Mouse (Mus musculus): ENCODE data around the gene Atp6v1g2.

The Atp6v1g2 gene

GRCm38 (mm10) chr17:35254241-35255098, 21.0 kb downstream of the Atp6v1g2 start:
- DNase-seq (ENCODE audit: low spot score in 2 of 2), result peak in 1 of 2 experiments; percentile 32

DNA sequence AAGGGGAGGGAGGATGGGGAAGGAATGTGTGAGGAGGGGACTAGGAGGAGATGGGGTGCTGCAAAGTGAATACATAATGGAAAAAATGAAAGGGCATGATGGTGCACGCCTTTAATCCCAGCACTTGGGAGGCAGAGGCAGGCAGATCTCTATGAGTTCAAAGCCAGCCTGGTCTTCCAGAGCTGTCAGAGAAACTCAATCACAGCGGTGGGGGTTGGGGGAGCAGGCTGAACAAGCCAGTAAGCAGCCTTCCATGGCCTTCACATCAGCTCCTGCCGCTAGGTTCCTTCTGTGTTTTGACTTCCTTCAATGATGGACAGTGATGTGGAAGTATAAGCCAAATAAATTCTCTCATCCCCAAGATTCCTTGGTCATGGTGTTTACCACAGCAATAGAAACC, 21.8 kb downstream of the Atp6v1g2 start:
- no peak for DNase-seq (ENCODE audit: low spot score in 2 of 2)

GRCm38 (mm10) chr17:35255704-35256103, 22.2 kb downstream of the Atp6v1g2 start:
- DNase-seq (ENCODE audit: low spot score in 2 of 2), result no peak

DNA sequence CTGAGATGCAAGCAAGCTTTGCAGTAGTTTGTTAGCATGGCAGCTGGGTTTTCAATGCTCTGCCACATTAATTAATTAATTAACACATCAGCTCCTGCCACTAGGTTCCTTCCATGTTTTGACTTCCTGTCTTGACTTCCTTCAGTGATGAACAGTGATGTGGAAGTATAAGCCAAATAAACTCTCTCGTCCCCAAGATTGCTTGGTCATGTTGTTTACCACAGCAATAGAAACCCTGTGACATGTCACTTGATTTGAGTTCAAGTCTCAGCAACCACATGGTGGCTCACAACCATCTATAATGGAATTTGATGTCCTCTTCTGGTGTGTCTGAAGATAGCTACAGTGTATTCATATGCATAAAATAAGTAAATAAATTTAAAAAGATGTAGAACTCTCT, 23.9 kb downstream of the Atp6v1g2 start:
- no peak for DNase-seq (ENCODE audit: low spot score in 2 of 2)

DNA sequence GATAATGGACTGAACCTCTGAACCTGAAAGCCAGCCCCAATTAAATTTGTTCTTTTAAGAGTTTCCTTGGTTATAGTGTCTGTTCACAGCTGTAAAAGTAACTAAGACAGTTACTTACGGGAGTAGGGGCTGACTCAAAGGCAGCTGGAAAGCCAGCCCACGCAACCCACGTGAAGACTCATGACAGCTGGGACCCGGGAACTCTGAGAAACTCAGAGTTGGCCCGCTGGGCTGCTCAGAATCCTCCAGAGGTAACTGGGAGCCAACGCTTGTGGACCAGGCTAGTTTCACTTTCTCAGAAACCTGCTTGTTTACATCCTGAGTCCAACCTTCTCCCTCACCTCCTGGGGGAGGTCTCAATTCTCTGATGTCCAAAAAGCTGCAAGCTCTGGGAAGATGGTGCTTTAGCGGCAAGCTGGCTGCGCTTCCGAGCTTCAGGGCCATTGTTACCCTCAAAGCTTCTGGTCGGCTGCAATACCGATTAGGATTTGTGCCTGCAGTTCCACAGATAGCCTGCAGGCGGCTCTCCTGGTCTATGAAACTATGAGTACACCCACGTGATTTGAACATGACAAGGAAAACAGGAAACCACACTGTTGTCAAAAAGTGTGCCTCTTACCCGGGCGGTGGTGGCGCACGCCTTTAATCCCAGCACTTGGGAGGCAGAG, 24.5 kb downstream of the Atp6v1g2 start:
- peak; percentile 84 to 92 for DNase-seq (ENCODE audit: low spot score in 2 of 2)

- no peak for DNase-seq (ENCODE audit: low spot score in 2 of 2)
Measured at GRCm38 (mm10) chr17:35258492-35259478, 25.3 kb downstream of the Atp6v1g2 start.

- DNase-seq (ENCODE audit: low spot score in 2 of 2), result no peak
Measured at GRCm38 (mm10) chr17:35259621-35260020, 26.2 kb downstream of the Atp6v1g2 start.

- no peak for DNase-seq (ENCODE audit: low spot score in 2 of 2)
Measured at GRCm38 (mm10) chr17:35261651-35262050, 28.2 kb downstream of the Atp6v1g2 start.

DNA sequence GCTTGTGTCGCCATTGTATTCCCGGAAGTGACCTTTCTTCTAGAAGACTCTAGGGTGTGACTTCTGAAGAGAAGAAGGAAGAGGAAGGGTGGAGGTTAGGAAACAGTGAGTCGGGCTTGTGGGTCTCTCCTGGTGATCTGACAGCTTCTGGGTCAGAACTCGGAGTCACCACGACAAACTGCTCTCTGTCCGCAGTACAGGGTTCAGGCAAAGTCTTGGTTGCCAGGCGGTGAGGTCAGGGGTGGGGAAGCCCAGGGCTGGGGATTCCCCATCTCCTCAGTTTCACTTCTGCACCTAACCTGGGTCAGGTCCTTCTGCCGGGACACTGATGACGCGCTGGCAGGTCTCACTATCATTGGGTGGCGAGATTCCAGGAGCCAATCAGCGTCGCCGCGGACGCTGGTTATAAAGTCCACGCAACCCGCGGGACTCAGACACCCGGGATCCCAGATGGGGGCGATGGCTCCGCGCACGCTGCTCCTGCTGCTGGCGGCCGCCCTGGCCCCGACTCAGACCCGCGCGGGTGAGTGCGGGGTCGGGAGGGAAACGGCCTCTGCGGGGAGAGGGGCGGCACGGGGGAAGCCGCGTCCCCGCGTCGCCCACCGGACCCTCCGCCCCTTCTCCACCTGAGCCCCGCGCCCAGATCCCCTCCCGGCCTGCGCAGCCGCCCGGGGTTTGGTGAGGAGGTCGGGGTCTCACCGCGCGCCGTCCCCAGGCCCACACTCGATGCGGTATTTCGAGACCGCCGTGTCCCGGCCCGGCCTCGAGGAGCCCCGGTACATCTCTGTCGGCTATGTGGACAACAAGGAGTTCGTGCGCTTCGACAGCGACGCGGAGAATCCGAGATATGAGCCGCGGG, 29.4 kb downstream of the Atp6v1g2 start, which contains the start of gene H2-D1:
TSS of gene H2-D1 (plus strand) at position 67 of the 859 bp plus-strand sequence.
- peak; percentile 85 to 99 for DNase-seq (ENCODE audit: low spot score in 2 of 2)

GRCm38 (mm10) chr17:35263523-35263883, 30.0 kb downstream of the Atp6v1g2 start:
- DNase-seq (ENCODE audit: low spot score in 2 of 2), result no peak

DNA sequence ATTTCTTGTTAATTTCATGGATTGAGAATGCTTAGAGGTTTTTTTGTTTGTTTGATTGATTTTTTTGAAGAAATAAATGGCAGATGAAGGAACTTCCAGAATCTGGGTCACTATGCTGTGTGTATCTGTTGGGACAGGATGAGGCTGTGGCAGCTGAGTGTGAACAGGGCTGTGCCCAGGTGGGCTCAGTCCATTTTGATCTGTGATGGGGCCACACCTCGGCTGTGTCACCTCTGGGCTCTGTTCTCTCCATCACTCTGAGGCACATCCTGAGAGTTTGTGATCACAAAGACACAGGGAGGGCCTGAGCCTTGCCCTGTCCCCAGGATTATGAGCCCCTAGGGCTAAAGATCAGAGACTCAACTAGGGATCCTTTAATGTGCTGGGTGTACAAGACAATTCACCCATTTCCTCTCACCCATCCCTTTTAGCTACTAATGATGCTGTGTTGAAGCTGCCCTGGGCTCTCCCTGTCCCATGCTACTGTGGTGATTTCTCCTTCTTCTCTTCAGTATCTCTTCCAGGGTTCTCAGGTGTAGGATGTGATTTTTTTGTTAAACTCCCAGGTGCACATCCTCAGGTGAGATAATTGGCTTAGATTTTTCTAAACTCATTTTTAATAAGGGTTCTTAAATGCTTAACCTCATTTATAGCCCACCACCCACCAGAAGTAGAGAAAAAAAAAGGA, 34.1 kb downstream of the Atp6v1g2 start:
- DNase-seq (ENCODE audit: low spot score in 2 of 2), result no peak

DNA sequence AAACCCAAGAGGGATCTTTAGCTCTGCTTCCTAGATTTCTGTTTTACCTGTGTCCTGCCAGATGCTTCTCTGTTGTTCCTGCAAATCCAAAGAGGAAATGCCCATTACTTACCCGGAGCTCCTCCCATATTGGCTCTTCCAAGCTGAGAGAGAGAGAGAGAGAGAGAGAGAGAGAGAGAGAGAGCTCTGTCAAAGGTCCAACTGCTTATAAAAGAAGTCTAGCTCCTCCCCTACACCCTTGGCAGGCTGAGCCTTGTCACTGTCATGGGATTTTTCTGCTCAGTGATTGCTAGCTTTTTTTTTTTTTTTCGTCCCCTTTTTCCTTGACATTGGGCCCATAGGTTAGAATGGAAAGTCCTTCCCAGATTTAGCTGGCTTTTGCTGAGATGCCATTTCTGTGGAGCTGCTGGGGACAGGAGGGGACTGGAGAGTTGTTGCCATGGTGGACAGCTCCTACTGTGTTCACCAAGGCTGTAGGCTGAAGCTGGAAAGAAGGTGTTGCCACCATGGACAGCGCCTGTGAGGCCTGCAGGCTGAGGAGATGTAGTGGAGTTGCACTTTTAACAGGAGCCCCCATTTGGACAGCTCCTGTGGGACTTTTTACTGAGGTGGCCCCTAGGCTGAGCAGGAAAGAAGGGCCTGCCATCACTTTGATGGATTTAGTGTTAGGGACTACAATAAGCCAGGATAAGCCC, 36.3 kb downstream of the Atp6v1g2 start:
- DNase-seq (ENCODE audit: low spot score in 2 of 2), result no peak

- no peak for DNase-seq (ENCODE audit: low spot score in 2 of 2)
Measured at GRCm38 (mm10) chr17:35272249-35272648, 38.8 kb downstream of the Atp6v1g2 start.

- DNase-seq (ENCODE audit: low spot score in 2 of 2), result peak; percentile 67 to 90
Measured at GRCm38 (mm10) chr17:35274770-35275169, 41.3 kb downstream of the Atp6v1g2 start.

- DNase-seq (ENCODE audit: low spot score in 2 of 2), result no peak
Measured at GRCm38 (mm10) chr17:35276304-35276864, 42.9 kb downstream of the Atp6v1g2 start.

- no peak for DNase-seq (ENCODE audit: low spot score in 2 of 2)
Measured at GRCm38 (mm10) chr17:35278049-35278448, 44.6 kb downstream of the Atp6v1g2 start.

GRCm38 (mm10) chr17:35278957-35279688, 45.7 kb downstream of the Atp6v1g2 start:
- no peak for DNase-seq (ENCODE audit: low spot score in 2 of 2)

- no peak for DNase-seq (ENCODE audit: low spot score in 2 of 2)
Measured at GRCm38 (mm10) chr17:35280276-35280675, 46.8 kb downstream of the Atp6v1g2 start.

DNA sequence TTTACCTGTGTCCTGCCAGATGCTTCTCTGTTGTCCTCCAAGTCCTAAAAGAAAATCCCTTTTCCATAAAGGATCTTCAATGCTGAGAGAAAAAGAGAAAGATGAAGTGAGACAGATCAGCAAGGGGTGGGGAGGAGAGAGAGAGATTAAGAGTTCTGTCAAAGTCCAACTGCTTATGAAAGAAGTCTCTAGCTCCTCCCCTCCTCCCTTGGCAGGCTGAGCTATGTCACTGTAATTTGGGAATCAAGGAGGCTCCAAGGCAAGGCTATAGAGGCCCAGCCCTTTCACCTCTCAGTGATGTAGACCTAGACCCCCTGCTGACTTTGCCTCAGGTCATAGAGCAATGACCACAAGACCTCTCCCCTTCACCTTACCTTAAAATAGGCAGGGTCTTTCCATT, 52.0 kb downstream of the Atp6v1g2 start:
- DNase-seq (ENCODE audit: low spot score in 2 of 2), result no peak

All from urinary bladder, postnatal 4 days (tissue).